Mouse (Mus musculus): Measurements from ENCODE around the gene Slc29a1. TPM values are rescaled to one million over a fixed set of nuclear protein-coding genes. Genes with fewer than 3 reads are reported as not detected.

Gene Slc29a1
- polyA plus RNA-seq, 1 experiment = 109 TPM

DNA sequence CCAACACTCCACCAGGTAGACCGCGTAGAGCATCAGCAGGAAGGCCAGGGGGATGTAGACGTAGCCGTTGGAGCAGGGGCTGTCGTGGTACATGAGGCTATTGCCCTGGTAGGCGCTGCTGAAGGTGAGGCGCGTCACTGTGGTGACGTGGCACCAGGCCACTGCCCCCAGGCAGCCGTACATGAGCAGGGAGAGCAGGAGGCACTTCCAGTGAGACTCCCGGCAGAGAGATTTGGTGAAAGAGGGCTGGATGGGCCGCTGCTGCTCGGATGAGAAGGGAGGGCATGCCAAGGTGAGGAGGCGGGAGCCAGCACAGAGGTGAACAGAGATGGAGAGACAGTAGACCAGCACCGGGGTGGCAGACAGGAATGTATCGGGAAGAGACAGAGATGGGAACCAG is 52.5 kb downstream of the Slc29a1 start:
- Histone ChIP-seq H3K27ac (ENCODE audit: control insufficient read depth, insufficient read depth, low read depth, low read length, poor library complexity) (no peak overlapping the region), H3K4me3 (replicated peaks; ENCODE audit: control insufficient read depth, low read depth, low read length) (no peak overlapping the region), H3K4me1 (ENCODE audit: control insufficient read depth, insufficient read depth, low read length) (no peaks in the 10 kb centered on the region)
- 75% methylated on average over 16 of the region's 16 CpGs for WGBS
- TF ChIP-seq POLR2A (IDR thresholded peaks at IDR 0.05; ENCODE audit: borderline replicate concordance, control insufficient read depth, low read depth, low read length) = no peak
- TF ChIP-seq CTCF (IDR thresholded peaks at IDR 0.05; ENCODE audit: control insufficient read depth, insufficient read depth, low read length) = no peak

DNA sequence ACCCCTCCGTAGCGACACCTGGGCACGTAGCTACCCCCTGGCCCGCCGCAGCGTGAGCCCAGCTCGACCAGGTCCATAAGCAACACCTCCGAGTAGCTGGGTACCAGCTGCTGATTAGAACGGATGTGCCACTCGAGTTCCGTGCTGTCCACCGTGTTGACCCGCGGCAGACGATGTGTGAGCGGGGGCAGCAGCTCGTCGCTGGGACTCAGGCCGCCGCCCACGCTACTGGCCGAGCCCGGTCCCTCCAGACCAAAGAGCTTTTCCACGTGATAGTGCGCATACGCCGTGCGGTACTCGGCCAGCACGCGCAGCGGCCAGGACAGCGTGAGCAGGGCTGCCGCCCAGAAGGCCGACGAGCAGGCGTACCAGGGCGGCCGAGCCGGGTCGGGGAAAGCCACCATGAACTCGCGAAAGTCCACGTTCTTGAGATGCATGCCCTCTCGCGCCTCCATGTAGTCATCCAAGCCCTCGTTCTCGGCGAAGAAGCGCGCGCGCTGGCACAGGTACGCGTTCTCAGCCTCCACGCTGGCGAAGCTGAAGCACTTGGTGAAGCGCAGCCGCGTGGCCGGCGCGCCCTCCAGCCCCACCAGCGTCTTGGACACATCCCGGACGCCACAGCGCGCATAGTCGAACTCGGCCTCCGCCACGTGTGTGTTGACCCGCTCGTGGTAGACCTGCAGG is 54.0 kb downstream of the Slc29a1 start:
- TF ChIP-seq CTCF (IDR thresholded peaks at IDR 0.05; ENCODE audit: control insufficient read depth, insufficient read depth, low read length) = no peak
- no peak for TF ChIP-seq POLR2A (IDR thresholded peaks at IDR 0.05; ENCODE audit: borderline replicate concordance, control insufficient read depth, low read depth, low read length)
- H3K4me3 ChIP-seq (replicated peaks; ENCODE audit: control insufficient read depth, low read depth, low read length) = no peak overlapping the region
- H3K4me1 ChIP-seq (ENCODE audit: control insufficient read depth, insufficient read depth, low read length) = no peaks in the 10 kb centered on the region
- 5% methylated on average over 74 of the region's 74 CpGs for WGBS
- H3K27ac ChIP-seq (ENCODE audit: control insufficient read depth, insufficient read depth, low read depth, low read length, poor library complexity) = no peak overlapping the region

DNA sequence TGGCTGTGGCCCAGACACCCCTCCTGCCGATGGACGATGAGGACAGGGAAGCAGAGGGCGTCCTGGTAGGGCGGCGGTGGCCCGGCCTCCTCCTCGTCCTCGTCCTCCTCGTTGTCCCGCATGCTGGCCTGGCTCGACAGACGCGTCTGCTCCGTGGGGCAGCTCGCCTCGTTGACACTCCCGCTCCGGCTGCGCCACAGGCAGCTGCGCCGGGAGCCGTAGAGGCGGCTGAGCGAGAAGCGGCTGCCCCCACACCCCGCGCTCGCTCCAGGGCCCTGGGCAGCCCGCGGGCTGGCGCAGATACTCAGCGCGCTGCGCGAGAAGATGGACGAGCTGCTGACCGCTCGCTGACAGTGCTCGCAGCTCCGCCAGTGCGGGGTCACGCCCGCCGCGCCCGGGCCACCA is 54.5 kb downstream of the Slc29a1 start:
- H3K4me1 ChIP-seq (ENCODE audit: control insufficient read depth, insufficient read depth, low read length) = no peaks in the 10 kb centered on the region
- H3K4me3 ChIP-seq (replicated peaks; ENCODE audit: control insufficient read depth, low read depth, low read length) = no peak overlapping the region
- TF ChIP-seq CTCF (IDR thresholded peaks at IDR 0.05; ENCODE audit: control insufficient read depth, insufficient read depth, low read length) = no peak
- TF ChIP-seq POLR2A (IDR thresholded peaks at IDR 0.05; ENCODE audit: borderline replicate concordance, control insufficient read depth, low read depth, low read length) = no peak
- H3K27ac ChIP-seq (ENCODE audit: control insufficient read depth, insufficient read depth, low read depth, low read length, poor library complexity) = no peak overlapping the region
- 4% methylated on average over 46 of the region's 46 CpGs for WGBS

DNA sequence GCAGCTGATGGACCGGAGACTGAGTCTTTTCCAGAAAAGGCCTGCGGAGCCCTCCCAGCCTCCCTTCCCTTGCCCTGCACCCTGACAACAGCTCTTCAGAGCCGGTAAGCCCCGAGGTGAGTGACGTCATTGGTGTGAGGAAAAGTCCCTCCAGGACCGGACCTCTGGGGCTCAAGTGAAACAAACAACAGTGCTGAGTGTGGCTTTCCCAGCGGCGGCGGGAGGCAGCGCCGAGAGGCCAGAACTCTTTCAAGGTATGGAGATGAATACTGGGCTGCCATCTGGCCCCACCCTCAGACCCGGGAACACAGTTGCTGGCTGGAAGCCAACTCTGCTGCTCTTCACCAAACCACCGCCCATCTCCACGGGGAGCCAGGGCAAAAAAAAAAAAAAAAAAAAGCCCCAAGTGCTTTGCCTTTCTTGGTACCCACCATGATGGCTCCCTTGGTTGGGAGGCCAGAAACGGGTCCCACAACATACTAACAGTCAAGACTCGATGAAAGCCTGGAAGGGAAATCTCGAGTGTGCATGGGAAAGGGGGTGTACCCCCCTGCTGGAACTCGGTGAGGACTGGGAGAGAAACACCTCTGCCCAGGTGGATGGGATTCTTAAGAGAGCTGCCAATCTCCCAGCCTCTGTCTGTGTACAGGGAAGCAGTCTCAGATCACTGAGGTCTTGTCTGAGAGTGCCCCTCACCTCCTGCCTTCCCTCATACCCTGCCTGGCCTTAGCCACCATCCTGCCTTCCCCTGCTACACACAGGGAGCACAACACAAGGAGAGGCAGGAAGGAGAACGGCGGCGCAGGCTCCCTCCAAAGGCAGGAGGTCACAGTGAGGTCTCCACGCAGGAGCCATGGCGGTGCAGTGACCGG is 55.2 kb downstream of the Slc29a1 start:
- no peaks in the 10 kb centered on the region for H3K4me1 ChIP-seq (ENCODE audit: control insufficient read depth, insufficient read depth, low read length)
- H3K4me3 ChIP-seq (replicated peaks; ENCODE audit: control insufficient read depth, low read depth, low read length) = no peak overlapping the region
- WGBS = 8% methylated on average over 24 of the region's 24 CpGs
- TF ChIP-seq POLR2A (IDR thresholded peaks at IDR 0.05; ENCODE audit: borderline replicate concordance, control insufficient read depth, low read depth, low read length) = no peak
- TF ChIP-seq CTCF (IDR thresholded peaks at IDR 0.05; ENCODE audit: control insufficient read depth, insufficient read depth, low read length) = no peak
- H3K27ac ChIP-seq (ENCODE audit: control insufficient read depth, insufficient read depth, low read depth, low read length, poor library complexity) = no peak overlapping the region

DNA sequence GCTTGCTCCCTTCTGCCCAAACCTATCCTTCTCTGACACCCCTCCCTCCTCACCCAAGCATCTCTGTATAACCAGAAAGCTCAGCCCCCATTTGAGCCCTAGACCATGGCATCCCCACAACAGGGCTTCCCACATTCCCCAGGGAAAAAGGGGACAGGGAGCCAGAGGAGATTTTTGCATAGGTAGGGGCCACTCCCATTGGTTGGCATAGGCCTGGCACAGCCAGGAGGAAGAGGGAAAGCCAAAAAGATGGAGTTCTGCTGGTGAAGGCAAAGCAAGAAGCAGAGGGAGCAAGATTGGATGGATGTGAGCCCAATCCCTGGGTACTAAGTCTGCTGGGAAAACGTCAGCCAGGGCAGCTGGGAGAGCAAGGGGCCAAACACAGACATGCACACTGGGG is 56.3 kb downstream of the Slc29a1 start:
- H3K4me3 ChIP-seq (replicated peaks; ENCODE audit: control insufficient read depth, low read depth, low read length) = no peak overlapping the region
- no peaks in the 10 kb centered on the region for H3K4me1 ChIP-seq (ENCODE audit: control insufficient read depth, insufficient read depth, low read length)
- TF ChIP-seq POLR2A (IDR thresholded peaks at IDR 0.05; ENCODE audit: borderline replicate concordance, control insufficient read depth, low read depth, low read length) = no peak
- TF ChIP-seq CTCF (IDR thresholded peaks at IDR 0.05; ENCODE audit: control insufficient read depth, insufficient read depth, low read length) = no peak
- WGBS = 25% methylated on average over 1 of the region's 1 CpGs
- H3K27ac ChIP-seq (ENCODE audit: control insufficient read depth, insufficient read depth, low read depth, low read length, poor library complexity) = no peak overlapping the region

DNA sequence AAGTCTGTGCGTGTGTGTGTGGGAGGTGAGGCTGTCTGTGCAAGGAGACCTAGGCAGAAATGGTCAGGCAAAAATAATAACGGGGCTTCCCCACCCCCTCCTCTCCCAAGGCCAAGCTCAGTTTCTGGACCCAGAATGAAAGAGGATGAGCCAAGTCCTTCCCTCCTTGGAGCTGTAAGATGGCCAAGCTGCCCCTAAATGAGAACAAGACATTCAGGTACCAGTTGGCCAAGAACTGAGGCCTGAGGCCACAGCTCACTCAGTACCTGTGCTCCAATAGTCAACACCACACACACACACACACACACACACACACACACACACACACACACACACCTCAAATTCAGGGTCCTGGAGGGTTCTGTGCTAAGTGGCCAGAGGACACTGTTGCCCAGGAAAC is 56.7 kb downstream of the Slc29a1 start:
- Histone ChIP-seq H3K4me1 (ENCODE audit: control insufficient read depth, insufficient read depth, low read length) (no peaks in the 10 kb centered on the region), H3K4me3 (replicated peaks; ENCODE audit: control insufficient read depth, low read depth, low read length) (no peak overlapping the region), H3K27ac (ENCODE audit: control insufficient read depth, insufficient read depth, low read depth, low read length, poor library complexity) (no peak overlapping the region)
- no peak for TF ChIP-seq POLR2A (IDR thresholded peaks at IDR 0.05; ENCODE audit: borderline replicate concordance, control insufficient read depth, low read depth, low read length)
- no peak for TF ChIP-seq CTCF (IDR thresholded peaks at IDR 0.05; ENCODE audit: control insufficient read depth, insufficient read depth, low read length)
- WGBS = 73% methylated on average over 2 of the region's 2 CpGs

DNA sequence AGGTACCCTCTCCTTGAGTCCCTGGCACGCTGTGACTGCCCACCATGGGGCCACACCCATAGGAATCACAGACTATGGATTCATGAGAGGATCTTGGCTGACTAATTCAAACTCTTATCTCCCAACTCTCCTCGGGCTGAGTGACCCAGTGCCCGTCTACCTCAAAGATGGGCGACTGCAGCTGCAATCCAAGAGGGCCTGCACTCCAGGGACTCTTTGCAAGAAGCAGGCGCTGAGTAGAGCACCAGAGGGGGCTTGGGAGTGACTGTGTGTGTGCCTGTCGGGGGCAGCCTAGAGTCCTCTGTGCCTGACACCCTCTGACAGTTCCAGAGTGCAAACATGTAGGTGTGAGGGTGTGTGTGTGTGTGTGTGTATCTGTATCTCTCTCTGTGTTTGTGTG is 57.3 kb downstream of the Slc29a1 start:
- TF ChIP-seq CTCF (IDR thresholded peaks at IDR 0.05; ENCODE audit: control insufficient read depth, insufficient read depth, low read length) (no peak), POLR2A (IDR thresholded peaks at IDR 0.05; ENCODE audit: borderline replicate concordance, control insufficient read depth, low read depth, low read length) (no peak)
- Histone ChIP-seq H3K4me3 (replicated peaks; ENCODE audit: control insufficient read depth, low read depth, low read length) (no peak overlapping the region), H3K27ac (ENCODE audit: control insufficient read depth, insufficient read depth, low read depth, low read length, poor library complexity) (no peak overlapping the region), H3K4me1 (ENCODE audit: control insufficient read depth, insufficient read depth, low read length) (no peaks in the 10 kb centered on the region)
- WGBS = 31% methylated on average over 6 of the region's 6 CpGs

DNA sequence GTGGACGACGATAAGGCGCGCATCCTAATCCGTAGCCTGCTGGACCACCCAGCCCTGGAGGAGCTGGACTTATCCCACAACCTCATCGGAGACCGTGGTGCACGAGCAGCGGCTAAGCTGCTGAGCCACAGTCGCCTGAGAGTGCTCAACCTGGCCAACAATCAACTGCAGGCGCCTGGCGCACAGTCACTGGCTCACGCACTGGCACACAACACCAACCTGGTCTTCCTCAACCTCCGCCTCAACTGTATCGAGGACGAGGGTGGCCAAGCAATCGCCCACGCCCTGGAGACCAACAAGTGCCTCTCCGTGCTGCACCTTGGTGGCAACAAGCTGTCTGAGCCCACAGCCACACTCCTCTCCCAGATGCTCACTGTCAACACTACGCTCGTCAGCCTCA is 59.7 kb downstream of the Slc29a1 start:
- no peak for TF ChIP-seq CTCF (IDR thresholded peaks at IDR 0.05; ENCODE audit: control insufficient read depth, insufficient read depth, low read length)
- no peak for TF ChIP-seq POLR2A (IDR thresholded peaks at IDR 0.05; ENCODE audit: borderline replicate concordance, control insufficient read depth, low read depth, low read length)
- Histone ChIP-seq H3K4me1 (ENCODE audit: control insufficient read depth, insufficient read depth, low read length) (no peaks in the 10 kb centered on the region), H3K27ac (ENCODE audit: control insufficient read depth, insufficient read depth, low read depth, low read length, poor library complexity) (no peak overlapping the region), H3K4me3 (replicated peaks; ENCODE audit: control insufficient read depth, low read depth, low read length) (no peak overlapping the region)
- 77% methylated on average over 21 of the region's 21 CpGs for WGBS

All from bone marrow, adult 2 months (tissue).